Mouse (Mus musculus): ENCODE data around the gene Lkaaear1.

- TF ChIP-seq CTCF (IDR thresholded peaks at IDR 0.05), result no peak
- TF ChIP-seq POLR2A (IDR thresholded peaks at IDR 0.05; ENCODE audit: insufficient read depth, low read depth, low read length), result no peak
Measured at GRCm38 (mm10) chr2:181716991-181717390, 18.7 kb upstream of the Lkaaear1 start.

Measured in heart, adult 2 months (tissue).